Mouse (Mus musculus): ENCODE measurements at regions not wholly inside any gene's neighbourhood (a gene's known extent, or its start where the extent isn't known, plus 50 kb on each side); places are given as distances from the start of the nearest gene placed in this dataset.

GRCm38 (mm10) chr10:26434586-26434985 is 58.8 kb upstream of the L3mbtl3 start:
- no peak for DNase-seq

GRCm38 (mm10) chr10:26440720-26441119 is 64.9 kb upstream of the L3mbtl3 start:
- DNase-seq, result no peak

GRCm38 (mm10) chr10:26484311-26484710 is 108.5 kb upstream of the L3mbtl3 start:
- DNase-seq, result no peak

GRCm38 (mm10) chr10:26491351-26491750 is 115.6 kb upstream of the L3mbtl3 start:
- DNase-seq, result no peak

- no peak for DNase-seq
Observed at GRCm38 (mm10) chr10:26492146-26492545, 116.4 kb upstream of the L3mbtl3 start.

- DNase-seq, result no peak
Observed at GRCm38 (mm10) chr10:26492856-26493484, 117.2 kb upstream of the L3mbtl3 start.

- no peak for DNase-seq
Observed at GRCm38 (mm10) chr10:26493801-26494200, 118.0 kb upstream of the L3mbtl3 start.

- DNase-seq, result peak; percentile 36
Observed at GRCm38 (mm10) chr10:26494380-26494781, 118.6 kb upstream of the L3mbtl3 start.

- DNase-seq, result no peak
Observed at GRCm38 (mm10) chr10:26500265-26500935, 124.6 kb upstream of the L3mbtl3 start.

- peak; percentile 2 for DNase-seq
Observed at GRCm38 (mm10) chr10:26520879-26521278, 145.1 kb upstream of the L3mbtl3 start.

GRCm38 (mm10) chr10:26525848-26526546 is 150.2 kb upstream of the L3mbtl3 start:
- no peak for DNase-seq

- DNase-seq, result no peak
Observed at GRCm38 (mm10) chr10:26540189-26540588, 164.4 kb upstream of the L3mbtl3 start.

GRCm38 (mm10) chr10:26544061-26544460 is 168.3 kb upstream of the L3mbtl3 start:
- no peak for DNase-seq

- DNase-seq, result no peak
Observed at GRCm38 (mm10) chr10:26544796-26545195, 169.0 kb upstream of the L3mbtl3 start.

- no peak for DNase-seq
Observed at GRCm38 (mm10) chr10:26556246-26556645, 180.5 kb upstream of the L3mbtl3 start.

GRCm38 (mm10) chr10:26558118-26558517 is 182.3 kb upstream of the L3mbtl3 start:
- no peak for DNase-seq

- DNase-seq, result no peak
Observed at GRCm38 (mm10) chr10:26559323-26559722, 183.6 kb upstream of the L3mbtl3 start.

- DNase-seq, result peak; percentile 9
Observed at GRCm38 (mm10) chr10:26560456-26560855, 184.7 kb upstream of the L3mbtl3 start.

- peak; percentile 61 for DNase-seq
Observed at GRCm38 (mm10) chr10:26564462-26564861, 188.7 kb upstream of the L3mbtl3 start.

- no peak for DNase-seq
Observed at GRCm38 (mm10) chr10:26567613-26568012, 185.6 kb upstream of the Arhgap18 start.

GRCm38 (mm10) chr10:26570468-26570867 is 182.8 kb upstream of the Arhgap18 start:
- no peak for DNase-seq

- no peak for DNase-seq
Observed at GRCm38 (mm10) chr10:26571377-26571776, 181.8 kb upstream of the Arhgap18 start.

- DNase-seq, result no peak
Observed at GRCm38 (mm10) chr10:26576153-26576552, 177.1 kb upstream of the Arhgap18 start.

GRCm38 (mm10) chr10:26577087-26577486 is 176.1 kb upstream of the Arhgap18 start:
- DNase-seq, result no peak
